Mouse (Mus musculus): ENCODE measurements around the gene Tead1.

DNA sequence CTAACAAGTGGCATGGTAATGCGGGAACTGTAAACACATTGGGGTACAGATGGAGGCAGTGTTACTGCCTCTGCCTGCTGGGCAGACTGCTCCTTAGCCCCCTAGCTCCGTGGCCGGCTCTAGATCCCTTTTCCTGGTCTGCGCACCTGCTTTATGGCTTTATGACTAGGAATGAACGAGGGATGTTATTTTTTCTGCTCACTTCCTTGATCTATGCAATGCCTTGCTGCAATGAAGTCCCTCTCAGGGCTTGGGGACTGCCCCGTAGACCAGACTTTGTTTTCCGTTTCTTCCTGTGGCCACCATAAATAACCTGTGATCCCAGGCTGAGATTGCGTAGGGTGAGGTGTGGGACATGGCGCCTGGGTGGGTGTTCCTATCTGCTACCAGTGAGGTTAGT, 26.8 kb downstream of the Tead1 start:
- TF ChIP-seq CTCF (IDR thresholded peaks at IDR 0.05; ENCODE audit: control insufficient read depth, insufficient read depth, insufficient replicate concordance, low read depth, low read length) (no peak), POLR2A (IDR thresholded peaks at IDR 0.05; ENCODE audit: control insufficient read depth, low read depth, low read length) (no peak)

All from testis, adult 2 months (tissue).